Mouse (Mus musculus) brain, embryonic 14.5 days (tissue): ENCODE results near the gene Spata3. TPM values are rescaled to one million over a fixed set of nuclear protein-coding genes. Genes with fewer than 3 reads are reported as not detected.

ENCODE experiments used
- DNase-seq: peaks from one replicate; pipeline ENCODE4 v3.0.0-alpha.2; 2011; ENCODE audit warnings: low read depth
- CTCF ChIP-seq: fragments of 200-500 bp; IDR thresholded peaks from 2 replicates; pipeline ENCODE4 v1.5.1; 2012; ENCODE audit warnings: inconsistent platforms, mild to moderate bottlenecking, moderate library complexity, borderline replicate concordance; ENCODE audit not compliant: insufficient read depth, insufficient read length; ENCODE audit errors: extremely low read depth
- POLR2A ChIP-seq: fragments of 200-500 bp; IDR thresholded peaks from 2 replicates; pipeline ENCODE4 v1.6.1; 2012; ENCODE audit warnings: mild to moderate bottlenecking, inconsistent platforms, borderline replicate concordance; ENCODE audit not compliant: poor library complexity, insufficient read depth, insufficient read length, severe bottlenecking; ENCODE audit errors: extremely low read depth
- polyA plus RNA-seq: library from polyadenylated mRNA; depleted of rRNA; stranded (reverse); fragments of >200 nt; gene quantifications from 2 replicates; pipeline ENCODE4 v1.2.3, GENCODE M21; 2012

The Spata3 gene
- polyA plus RNA-seq, 1 experiment, result 0.14 TPM

GRCm38 (mm10) chr1:86040131-86040530 is 23.5 kb downstream of the Spata3 start:
- no peak for DNase-seq
- no peak for TF ChIP-seq POLR2A
- no peak for TF ChIP-seq CTCF

DNA sequence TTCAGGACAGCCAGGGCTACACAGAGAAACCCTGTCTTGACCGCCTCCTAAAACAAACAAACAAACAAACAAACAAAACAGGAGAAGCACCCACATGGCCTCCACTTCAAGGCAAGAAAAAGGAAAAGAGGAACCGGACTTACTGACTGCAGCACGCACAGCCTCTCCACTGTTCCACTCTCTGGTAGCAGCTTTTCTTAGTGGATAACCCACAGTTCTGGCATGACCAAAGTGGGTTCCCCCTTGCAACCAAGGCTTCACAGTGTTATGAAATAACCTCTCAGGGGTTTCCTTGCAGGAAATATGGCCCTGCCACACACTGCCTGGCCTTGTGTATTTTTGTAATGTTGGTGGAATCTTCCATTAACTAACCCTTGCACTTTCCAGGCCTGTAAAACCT is 24.2 kb downstream of the Spata3 start:
- no peak for DNase-seq
- TF ChIP-seq CTCF, result no peak

- no peak for DNase-seq
- TF ChIP-seq CTCF, result no peak
- no peak for TF ChIP-seq POLR2A
Measured at GRCm38 (mm10) chr1:86045056-86045455, 28.4 kb downstream of the Spata3 start.

DNA sequence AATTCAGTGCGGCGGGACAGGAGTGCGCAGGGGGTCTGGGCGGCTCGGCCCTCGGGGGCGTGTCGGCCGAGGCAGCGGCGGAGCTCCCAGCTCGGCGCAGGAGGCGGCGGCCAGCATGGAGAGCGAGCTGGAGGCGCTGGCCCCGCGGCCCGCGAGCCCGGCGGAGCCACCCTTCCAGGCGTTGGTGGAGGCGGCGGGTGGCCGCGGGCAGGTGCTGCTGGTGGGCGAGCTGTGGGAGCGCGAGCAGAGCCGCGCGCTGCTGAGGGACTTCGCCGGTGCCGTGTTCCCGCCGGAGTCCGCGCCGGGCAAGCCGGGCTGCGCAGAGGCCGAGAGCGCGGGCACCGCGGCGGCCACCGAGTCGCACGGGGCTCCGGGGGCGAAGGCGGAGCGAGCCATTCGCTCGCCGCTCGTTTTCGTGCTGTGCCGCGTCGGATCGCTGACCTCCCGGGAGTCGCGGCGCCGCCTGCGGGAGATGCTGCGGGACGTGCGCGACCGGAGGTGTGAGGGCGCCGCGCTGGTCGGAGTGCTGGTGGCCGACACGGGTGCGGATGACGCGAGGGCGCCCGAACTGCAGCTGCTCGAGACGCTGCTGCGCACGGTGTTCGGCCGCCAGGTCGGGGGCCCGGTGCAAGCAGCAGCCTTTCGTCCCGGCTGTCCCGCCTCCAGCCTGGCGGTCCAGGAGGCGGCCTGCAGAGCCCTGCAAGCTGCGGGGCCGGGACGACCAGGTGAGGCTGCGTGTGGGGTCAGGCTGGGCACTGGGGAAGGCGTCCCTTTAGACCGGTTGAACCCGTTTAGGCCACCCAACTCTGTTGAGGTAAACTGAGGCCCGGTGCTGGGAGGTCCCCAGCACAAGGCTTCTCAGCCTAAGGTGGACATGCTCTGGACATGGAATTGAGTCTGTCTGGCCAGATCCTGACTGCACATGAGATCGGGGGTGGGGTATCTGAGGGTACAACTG is 29.5 kb downstream of the Spata3 start, which contains the start of gene 2810459M11Rik:
2810459M11Rik (plus strand) TSS at position 16 of the 958 bp plus-strand sequence.
- no peak for TF ChIP-seq POLR2A
- no peak for TF ChIP-seq CTCF
- peak; percentile 56 for DNase-seq

- DNase-seq, result peak; percentile 10
- TF ChIP-seq CTCF, result no peak
- no peak for TF ChIP-seq POLR2A
Measured at GRCm38 (mm10) chr1:86046833-86047563, 30.4 kb downstream of the Spata3 start.

DNA sequence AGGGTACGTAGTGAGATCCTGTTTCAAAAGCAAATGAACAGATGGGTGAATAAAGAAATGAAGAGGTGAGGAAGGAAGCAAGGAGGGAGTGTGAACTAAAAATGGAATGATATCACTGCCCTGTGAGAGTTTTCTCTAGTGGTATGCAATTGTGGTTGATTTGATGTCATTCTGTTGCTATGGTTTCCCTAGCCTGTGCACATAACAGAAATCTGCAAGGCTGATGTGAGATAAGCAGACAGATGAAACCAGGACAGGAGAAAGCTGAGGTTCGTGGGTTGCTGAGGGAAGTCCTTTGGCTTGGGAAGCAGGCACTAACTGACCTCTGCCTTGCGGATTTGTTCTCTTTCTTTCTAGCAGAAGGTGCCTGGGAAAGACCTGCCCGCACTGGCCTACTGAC is 31.6 kb downstream of the Spata3 start:
- DNase-seq, result no peak
- no peak for TF ChIP-seq POLR2A
- no peak for TF ChIP-seq CTCF

DNA sequence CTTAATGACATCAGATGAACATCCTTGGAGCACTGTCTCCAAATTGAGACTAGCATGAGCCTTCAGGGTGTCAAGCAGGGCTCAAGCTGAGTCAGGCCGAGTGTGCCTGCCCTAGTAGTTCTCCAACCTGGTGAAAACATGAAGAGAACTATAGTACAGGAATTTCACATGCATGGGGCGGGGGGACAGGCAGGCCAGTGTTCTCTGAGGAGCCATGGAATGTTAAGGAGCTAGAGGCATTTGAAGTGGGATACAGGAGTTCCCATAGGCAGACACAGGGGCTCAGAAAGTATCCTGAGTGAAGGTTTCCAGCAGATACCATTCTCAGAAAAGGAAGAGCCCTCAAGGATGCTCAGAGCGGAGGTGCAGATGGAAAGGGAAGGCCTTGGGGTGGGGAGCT is 32.1 kb downstream of the Spata3 start:
- DNase-seq, result no peak
- TF ChIP-seq POLR2A, result no peak
- no peak for TF ChIP-seq CTCF

GRCm38 (mm10) chr1:86053198-86053921 is 36.7 kb downstream of the Spata3 start:
- TF ChIP-seq POLR2A (no peak), CTCF (no peak)
- DNase-seq, result peak; percentile 95

DNA sequence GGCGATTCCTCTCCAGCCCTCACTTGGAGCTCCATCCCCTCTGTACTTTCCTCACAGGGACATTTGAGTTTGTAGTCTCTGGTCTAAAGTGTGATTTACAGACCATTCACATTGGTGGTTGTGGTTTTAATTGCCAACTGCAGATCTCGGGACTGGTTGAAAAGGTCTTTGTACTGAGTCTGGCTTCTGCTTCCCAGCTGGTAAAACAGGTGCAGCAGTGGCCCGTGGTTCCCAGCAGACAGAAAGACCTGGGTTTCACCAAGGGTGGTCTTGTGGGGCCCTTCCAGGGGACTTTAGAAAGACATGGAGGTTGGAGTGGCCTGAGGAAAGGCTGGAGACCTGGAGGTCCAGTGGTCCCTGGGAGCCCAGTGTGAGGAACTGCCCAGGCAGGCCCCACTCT is 38.3 kb downstream of the Spata3 start:
- TF ChIP-seq CTCF, result no peak
- no peak for TF ChIP-seq POLR2A
- peak; percentile 56 for DNase-seq

- TF ChIP-seq CTCF, result no peak
- TF ChIP-seq POLR2A, result no peak
- no peak for DNase-seq
Measured at GRCm38 (mm10) chr1:86056284-86056683, 39.7 kb downstream of the Spata3 start.
